Mouse (Mus musculus): Measurements from ENCODE around the gene Fah.

Fah gene

GRCm38 (mm10) chr7:84606293-84606749, at the start of gene Fah:
Fah (minus strand) TSS chr7:84606722.
- no peak for DNase-seq

GRCm38 (mm10) chr7:84652740-84653139, 46.2 kb upstream of the Fah start:
- DNase-seq, result no peak

- no peak for DNase-seq
These were observed 45.4 kb upstream of the Fah start for GRCm38 (mm10) chr7:84651987-84652321.

GRCm38 (mm10) chr7:84651303-84651986, 44.9 kb upstream of the Fah start:
- DNase-seq, result no peak

GRCm38 (mm10) chr7:84649016-84649415, 42.5 kb upstream of the Fah start:
- DNase-seq, result no peak

GRCm38 (mm10) chr7:84646256-84646655, 39.7 kb upstream of the Fah start:
- no peak for DNase-seq

- DNase-seq, result no peak
These were observed 36.9 kb upstream of the Fah start for GRCm38 (mm10) chr7:84643270-84643998.

GRCm38 (mm10) chr7:84642159-84642928, 35.8 kb upstream of the Fah start:
- no peak for DNase-seq

GRCm38 (mm10) chr7:84636939-84637338, 30.4 kb upstream of the Fah start:
- no peak for DNase-seq

- no peak for DNase-seq
These were observed 25.4 kb upstream of the Fah start for GRCm38 (mm10) chr7:84631878-84632277.

- DNase-seq, result no peak
These were observed 17.2 kb upstream of the Fah start for GRCm38 (mm10) chr7:84623718-84624117.

- no peak for DNase-seq
These were observed 14.4 kb upstream of the Fah start for GRCm38 (mm10) chr7:84620956-84621355.

- DNase-seq, result no peak
These were observed 12.4 kb upstream of the Fah start for GRCm38 (mm10) chr7:84618951-84619350.

GRCm38 (mm10) chr7:84612445-84612844, 5.9 kb upstream of the Fah start:
- no peak for DNase-seq

GRCm38 (mm10) chr7:84611609-84612008, 5.1 kb upstream of the Fah start:
- DNase-seq, result no peak

GRCm38 (mm10) chr7:84605704-84606292, 724 bp downstream of the Fah start:
- peak; percentile 75 for DNase-seq

- peak; percentile 14 for DNase-seq
These were observed 1.4 kb downstream of the Fah start for GRCm38 (mm10) chr7:84605033-84605687.

- DNase-seq, result no peak
These were observed 2.0 kb downstream of the Fah start for GRCm38 (mm10) chr7:84604501-84604900.

- no peak for DNase-seq
These were observed 5.2 kb downstream of the Fah start for GRCm38 (mm10) chr7:84601331-84601730.

- no peak for DNase-seq
These were observed 5.9 kb downstream of the Fah start for GRCm38 (mm10) chr7:84600631-84601030.

- no peak for DNase-seq
These were observed 9.9 kb downstream of the Fah start for GRCm38 (mm10) chr7:84596633-84597032.

GRCm38 (mm10) chr7:84596002-84596401, 10.5 kb downstream of the Fah start:
- DNase-seq, result no peak

- DNase-seq, result no peak
These were observed 11.6 kb downstream of the Fah start for GRCm38 (mm10) chr7:84594917-84595303.
